Mouse (Mus musculus) E14TG2a.4 (cell line): ENCODE measurements around the gene Nck2.

Experiments used
- H3K27me3 ChIP-seq: 2 replicates; pipeline ENCODE4 v1.6.1; 2014; ENCODE audit warnings: low read length, control low read depth; ENCODE audit not compliant: insufficient read depth
- H3K36me3 ChIP-seq: 2 replicates; pipeline ENCODE4 v1.6.1; 2014; ENCODE audit warnings: low read length, control low read depth; ENCODE audit not compliant: insufficient read depth
- H3K4me1 ChIP-seq: replicated peaks from 2 replicates; pipeline ENCODE4 v1.6.1; 2014; ENCODE audit warnings: low read depth, low read length, control low read depth
- H3K4me3 ChIP-seq: replicated peaks from 2 replicates; pipeline ENCODE4 v1.5.1; 2014; ENCODE audit warnings: mild to moderate bottlenecking, low read length
- H3K9me3 ChIP-seq: 2 replicates; pipeline ENCODE4 v1.6.1; 2014; ENCODE audit warnings: low read length, control low read depth
- CTCF ChIP-seq: conservative IDR thresholded peaks from 2 replicates; pipeline ENCODE4 v1.5.1; 2014; ENCODE audit warnings: low read length
- NANOG ChIP-seq: IDR thresholded peaks from 2 replicates; pipeline ENCODE4 v1.6.1; 2014; ENCODE audit warnings: borderline replicate concordance, low read length, mixed read lengths
- POU5F1 ChIP-seq: IDR thresholded peaks from 2 replicates; pipeline ENCODE4 v1.6.1; 2014; ENCODE audit warnings: low read length, borderline replicate concordance

Nck2 gene

DNA sequence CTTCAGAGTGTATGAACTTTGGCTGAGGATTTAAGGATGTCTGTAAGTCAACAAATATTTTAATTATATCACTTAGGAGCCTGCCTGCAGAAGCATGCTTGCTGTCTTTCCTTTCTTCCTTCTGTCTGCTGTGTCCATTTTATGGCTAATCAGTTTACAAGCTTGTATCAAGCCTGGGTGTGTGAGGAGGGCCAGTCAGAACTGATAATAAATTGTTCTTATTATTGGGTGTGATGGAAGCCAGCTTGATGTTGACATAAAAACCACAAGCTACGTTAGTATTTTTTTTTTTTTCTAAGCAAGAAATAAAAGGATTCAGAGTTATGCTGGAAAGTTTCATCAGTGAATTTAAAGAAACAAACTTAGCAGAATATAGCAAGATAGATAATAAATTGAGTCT, 10.8 kb downstream of the Nck2 start:
- Histone ChIP-seq H3K9me3 (no peaks in the 10 kb centered on the region), H3K27me3 (no peaks in the 10 kb centered on the region), H3K4me3 (no peak overlapping the region), H3K4me1 (peaks cover 12% of the 10 kb centered on the region), H3K36me3 (no peaks in the 10 kb centered on the region)
- no peak for TF ChIP-seq NANOG
- TF ChIP-seq CTCF: no peak
- TF ChIP-seq POU5F1: no peak

DNA sequence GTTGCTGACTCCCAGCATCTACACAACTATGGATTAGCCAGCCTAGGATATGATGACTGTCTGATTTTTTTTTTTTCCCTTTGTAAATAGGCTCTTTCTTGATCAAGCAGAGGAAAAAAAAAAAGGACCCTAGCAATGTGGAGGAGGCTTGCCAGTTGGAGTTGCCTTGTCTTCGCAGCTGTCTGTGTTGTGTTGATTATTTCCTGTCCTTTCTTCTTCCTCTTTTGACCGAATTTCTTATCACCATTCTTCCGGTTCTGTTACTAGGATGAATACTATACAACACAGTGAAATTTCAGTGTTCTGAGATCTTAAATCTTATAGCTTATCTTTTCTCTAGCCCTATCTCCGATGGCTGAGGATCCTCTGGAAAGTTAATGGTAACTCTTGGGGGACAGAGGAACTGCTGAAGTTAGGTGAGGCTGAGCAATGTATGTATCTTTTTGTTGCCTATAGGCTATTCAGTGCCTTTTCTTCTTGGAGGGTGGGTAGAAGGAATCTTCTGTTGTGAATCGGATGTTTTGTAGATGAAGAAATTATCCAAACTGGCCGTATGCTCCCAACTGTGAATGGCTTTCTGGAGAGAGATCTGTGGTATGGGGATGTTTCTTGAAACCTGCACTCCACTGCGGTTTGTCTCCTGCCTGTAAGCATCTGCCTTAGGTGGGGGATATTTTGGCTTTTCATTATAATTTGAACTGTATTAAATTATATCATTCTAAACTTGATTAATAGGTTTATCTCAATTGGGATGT, 12.8 kb downstream of the Nck2 start:
- Histone ChIP-seq H3K4me3 (no peak overlapping the region), H3K27me3 (no peaks in the 10 kb centered on the region)
- TF ChIP-seq NANOG (no peak), POU5F1 (no peak), CTCF (no peak)

DNA sequence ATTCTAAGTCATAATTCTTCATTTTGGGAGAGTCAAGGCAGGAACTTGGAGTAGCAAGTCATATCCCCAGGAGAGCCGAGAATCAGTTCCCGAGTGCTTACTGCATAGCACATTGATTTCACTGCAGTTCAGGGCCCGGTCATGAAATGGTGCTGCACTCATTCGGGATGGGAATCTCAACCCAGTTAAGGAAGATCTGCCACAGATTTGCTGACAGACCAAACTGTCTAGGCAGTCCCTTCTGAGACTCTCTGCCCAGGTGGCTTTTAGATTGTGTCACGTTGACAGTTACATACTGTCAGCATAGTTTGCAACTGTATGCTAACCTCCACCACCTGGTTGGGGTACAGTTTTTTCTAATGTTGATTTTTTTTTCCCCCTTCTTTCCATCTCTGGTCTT, 16.1 kb downstream of the Nck2 start:
- Histone ChIP-seq H3K9me3 (no peaks in the 10 kb centered on the region), H3K4me3 (no peak overlapping the region), H3K4me1 (peaks cover 5% of the 10 kb centered on the region), H3K36me3 (no peaks in the 10 kb centered on the region; the same call in 1 of the 2 replicates), H3K27me3 (no peaks in the 10 kb centered on the region)
- TF ChIP-seq POU5F1: no peak
- no peak for TF ChIP-seq CTCF
- no peak for TF ChIP-seq NANOG

More for the DNA sequence above, 12.8 kb downstream of the Nck2 start:
- Histone ChIP-seq H3K9me3 (no peaks in the 10 kb centered on the region), H3K4me1 (peaks cover 8% of the 10 kb centered on the region; the same call in 1 of the 2 replicates), H3K36me3 (no peaks in the 10 kb centered on the region; the same call in 1 of the 2 replicates)

DNA sequence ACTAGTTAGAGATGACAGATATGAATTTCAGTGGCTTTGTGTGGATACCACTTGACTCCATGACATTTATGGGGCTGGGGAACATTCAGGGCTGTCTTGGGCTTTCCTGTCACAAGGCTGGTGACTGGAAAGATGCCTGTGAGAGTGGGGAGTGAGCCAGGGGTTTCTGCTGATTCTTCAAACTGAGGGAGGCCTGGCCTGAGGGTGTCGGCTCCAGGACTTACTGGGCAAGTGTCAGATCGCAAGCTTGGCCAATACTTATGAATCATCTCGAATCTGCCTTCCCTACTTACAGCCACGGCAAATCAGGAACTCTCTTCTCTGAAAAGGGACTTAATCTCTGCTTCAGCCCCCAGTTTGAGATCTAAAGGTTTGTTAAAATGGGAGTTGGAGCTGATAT, 18.3 kb downstream of the Nck2 start:
- Histone ChIP-seq H3K4me3 (no peak overlapping the region), H3K4me1 (peaks cover 13% of the 10 kb centered on the region), H3K9me3 (no peaks in the 10 kb centered on the region), H3K27me3 (no peaks in the 10 kb centered on the region), H3K36me3 (no peaks in the 10 kb centered on the region; the same call in 1 of the 2 replicates)
- TF ChIP-seq POU5F1 (no peak), CTCF (no peak), NANOG (no peak)

DNA sequence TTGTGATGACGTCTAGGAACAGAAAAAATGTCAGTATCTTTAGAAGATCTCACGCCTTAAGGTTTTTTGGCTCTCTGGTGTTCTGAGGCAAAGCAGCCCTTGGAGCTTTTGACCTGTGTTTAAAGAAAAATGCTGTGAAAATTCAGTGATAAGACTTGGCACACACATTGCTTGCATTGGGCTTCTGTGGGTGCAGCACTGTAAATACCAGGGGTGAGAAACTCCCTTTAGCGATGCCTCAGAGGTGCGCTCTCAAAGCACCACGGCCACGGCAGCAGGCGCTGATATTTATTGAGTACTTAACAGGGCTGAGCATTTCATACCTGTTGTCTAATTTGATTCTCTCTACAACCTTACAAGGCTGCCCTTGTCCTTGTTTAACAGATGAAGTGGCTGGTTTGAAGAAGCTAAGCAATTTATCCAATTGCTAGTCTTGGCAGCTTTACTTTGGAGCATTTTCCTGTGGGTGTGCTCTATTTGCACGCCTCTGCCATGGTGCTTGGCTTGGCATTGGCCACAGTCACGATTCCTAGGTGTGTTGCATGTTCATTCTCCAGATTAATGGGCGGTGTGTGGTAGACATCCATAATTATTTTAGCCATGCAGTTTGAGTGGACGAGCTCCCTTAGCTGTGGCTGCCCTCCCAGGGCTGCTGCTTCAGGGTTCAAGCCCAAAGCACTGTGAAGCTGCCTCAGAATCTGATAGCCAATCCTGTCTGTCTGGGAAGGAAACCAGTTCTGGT, 19.7 kb downstream of the Nck2 start:
- Histone ChIP-seq H3K27me3 (no peaks in the 10 kb centered on the region), H3K4me1 (peaks cover 19% of the 10 kb centered on the region), H3K4me3 (no peak overlapping the region), H3K9me3 (no peaks in the 10 kb centered on the region), H3K36me3 (no peaks in the 10 kb centered on the region; the same call in 1 of the 2 replicates)
- TF ChIP-seq NANOG: no peak
- TF ChIP-seq POU5F1: no peak
- no peak for TF ChIP-seq CTCF

DNA sequence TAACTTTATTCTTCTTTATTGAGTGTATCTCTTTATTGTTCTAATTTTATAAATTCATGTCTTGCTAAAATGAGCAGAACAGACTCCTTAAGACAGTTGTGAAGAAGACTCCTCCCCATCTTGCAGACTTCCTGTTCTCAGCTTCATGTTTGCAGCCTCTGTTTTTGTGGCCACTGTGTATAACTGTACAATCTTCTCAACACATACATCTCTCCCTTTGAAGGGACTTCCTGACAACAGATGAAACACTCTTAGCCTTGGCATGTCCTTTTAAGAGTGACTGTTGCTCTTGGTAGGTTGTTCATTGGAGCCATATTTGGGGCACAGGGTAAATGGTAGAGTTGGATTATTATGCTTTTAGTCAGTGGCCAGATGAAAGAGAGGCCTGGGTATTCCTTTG, 20.6 kb downstream of the Nck2 start:
- no peak for TF ChIP-seq POU5F1
- TF ChIP-seq CTCF: no peak
- no peak for TF ChIP-seq NANOG
- Histone ChIP-seq H3K9me3 (no peaks in the 10 kb centered on the region), H3K4me3 (no peak overlapping the region)

DNA sequence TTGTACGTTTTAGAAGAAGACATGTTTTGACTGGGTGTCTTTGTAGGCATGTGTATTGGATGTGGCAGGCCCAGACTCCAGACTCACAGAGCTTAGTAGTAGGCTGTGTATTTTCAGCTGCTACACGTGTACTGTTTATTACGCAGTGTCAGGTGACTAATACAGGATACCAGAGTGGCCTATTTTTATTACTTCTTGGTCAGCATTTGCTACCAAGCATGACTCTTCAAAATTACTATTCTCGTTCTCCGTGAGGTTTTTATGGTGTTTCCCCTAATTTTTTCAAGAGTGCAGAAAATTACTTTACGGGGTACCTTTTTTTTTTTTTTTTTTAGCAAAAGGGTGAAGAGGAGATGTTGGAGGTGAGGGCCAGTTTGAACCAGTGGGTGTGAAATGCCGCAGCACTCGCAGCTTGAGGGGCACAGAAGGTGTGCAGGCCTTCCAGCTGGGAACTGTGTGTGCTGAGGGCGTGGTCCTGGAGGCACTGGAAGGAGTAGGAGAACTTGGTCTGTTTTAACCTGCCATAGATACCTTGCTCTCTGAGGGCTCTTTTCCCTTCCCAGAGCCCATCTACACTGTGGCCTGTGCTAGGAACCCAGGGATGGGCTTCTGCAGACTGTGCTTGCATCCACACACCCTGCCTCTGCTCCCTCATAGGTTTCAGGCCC, 21.7 kb downstream of the Nck2 start:
- Histone ChIP-seq H3K4me3 (no peak overlapping the region), H3K27me3 (no peaks in the 10 kb centered on the region), H3K36me3 (no peaks in the 10 kb centered on the region; the same call in 1 of the 2 replicates), H3K4me1 (peaks cover 36% of the 10 kb centered on the region), H3K9me3 (no peaks in the 10 kb centered on the region)
- TF ChIP-seq POU5F1 (no peak), CTCF (no peak), NANOG (no peak)

More for the DNA sequence above, 20.6 kb downstream of the Nck2 start:
- H3K27me3 ChIP-seq: no peaks in the 10 kb centered on the region
- H3K4me1 ChIP-seq: peaks cover 28% of the 10 kb centered on the region
- H3K36me3 ChIP-seq: no peaks in the 10 kb centered on the region; the same call in 1 of the 2 replicates

DNA sequence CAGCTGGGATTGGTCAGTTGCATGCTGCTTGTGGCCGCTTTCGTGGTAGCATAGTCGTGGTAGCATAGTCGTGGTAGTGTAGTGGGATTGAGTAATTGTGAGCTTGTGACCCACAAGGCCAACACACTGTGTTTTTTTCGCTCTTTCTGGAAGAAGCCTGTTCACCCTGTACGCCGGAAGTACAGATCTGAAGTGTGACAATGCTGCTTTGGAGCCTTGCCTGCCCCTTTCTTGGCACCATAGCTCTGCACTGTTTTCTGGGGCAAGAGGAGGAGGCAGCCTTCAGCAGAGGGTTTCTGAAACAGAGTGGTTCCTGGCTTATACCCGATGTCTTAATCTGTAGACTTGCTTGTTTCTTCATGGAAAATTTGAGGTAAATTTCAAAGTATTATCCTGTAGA, 23.3 kb downstream of the Nck2 start:
- Histone ChIP-seq H3K27me3 (no peaks in the 10 kb centered on the region), H3K36me3 (no peaks in the 10 kb centered on the region), H3K4me1 (peaks cover 51% of the 10 kb centered on the region), H3K4me3 (no peak overlapping the region), H3K9me3 (no peaks in the 10 kb centered on the region)
- TF ChIP-seq POU5F1: no peak
- TF ChIP-seq NANOG: no peak
- no peak for TF ChIP-seq CTCF

DNA sequence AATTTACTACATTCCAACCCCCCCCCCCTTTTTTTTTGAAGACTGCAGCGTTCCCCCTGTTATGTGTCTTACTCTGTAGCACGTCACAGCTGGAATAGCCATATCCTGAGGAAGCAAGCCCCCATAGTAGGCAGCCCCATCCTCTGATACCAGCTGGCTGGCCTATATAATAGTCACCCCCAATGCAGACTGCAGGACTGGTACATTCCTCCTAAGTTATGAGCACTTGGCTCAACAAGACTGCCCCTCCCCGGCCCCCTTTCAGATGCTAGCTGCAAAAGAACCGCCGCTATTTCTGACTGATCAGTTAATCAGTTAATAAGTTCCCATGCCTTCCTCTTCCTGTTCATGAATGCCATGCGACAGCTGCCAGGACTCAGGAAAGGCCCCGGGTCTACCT, 23.8 kb downstream of the Nck2 start:
- Histone ChIP-seq H3K36me3 (no peaks in the 10 kb centered on the region), H3K4me3 (no peak overlapping the region), H3K4me1 (peaks cover 55% of the 10 kb centered on the region), H3K27me3 (no peaks in the 10 kb centered on the region), H3K9me3 (no peaks in the 10 kb centered on the region)
- TF ChIP-seq POU5F1 (no peak), CTCF (no peak), NANOG (no peak)
